Mouse (Mus musculus) thymus, adult 2 months (tissue): ENCODE data around the gene Gm10718.
"Not testable (repeated sequence)": the region's sequence is repeated elsewhere in the genome, so short reads cannot be mapped to it uniquely, and the experiment has no call there.

Source experiments
- CTCF ChIP-seq: fragments of 200-500 bp; IDR thresholded peaks from 2 replicates; pipeline ENCODE4 v1.5.1; 2012; ENCODE audit warnings: mild to moderate bottlenecking, control low read depth, low read length, moderate library complexity, borderline replicate concordance; ENCODE audit not compliant: control insufficient read depth, poor library complexity, insufficient read depth; ENCODE audit errors: extremely low read depth
- POLR2A ChIP-seq: fragments of 200-500 bp; IDR thresholded peaks from 2 replicates; pipeline ENCODE4 v1.6.1; 2012; ENCODE audit warnings: mild to moderate bottlenecking, low read length, control low read depth, moderate library complexity; ENCODE audit not compliant: control insufficient read depth, poor library complexity, insufficient read depth; ENCODE audit errors: extremely low read depth

GRCm38 (mm10) chr9:3038161-3038560 lies 14.8 kb downstream of the Gm10718 start:
- TF ChIP-seq CTCF, POLR2A: not testable (repeated sequence)
